Mouse (Mus musculus): ENCODE data around the gene Srpr. TPM values are rescaled to one million over a fixed set of nuclear protein-coding genes. Genes with fewer than 3 reads are reported as not detected.

Gene Srpr
- polyA plus RNA-seq, 1 experiment from 2014 or later: 91.2 TPM

DNA sequence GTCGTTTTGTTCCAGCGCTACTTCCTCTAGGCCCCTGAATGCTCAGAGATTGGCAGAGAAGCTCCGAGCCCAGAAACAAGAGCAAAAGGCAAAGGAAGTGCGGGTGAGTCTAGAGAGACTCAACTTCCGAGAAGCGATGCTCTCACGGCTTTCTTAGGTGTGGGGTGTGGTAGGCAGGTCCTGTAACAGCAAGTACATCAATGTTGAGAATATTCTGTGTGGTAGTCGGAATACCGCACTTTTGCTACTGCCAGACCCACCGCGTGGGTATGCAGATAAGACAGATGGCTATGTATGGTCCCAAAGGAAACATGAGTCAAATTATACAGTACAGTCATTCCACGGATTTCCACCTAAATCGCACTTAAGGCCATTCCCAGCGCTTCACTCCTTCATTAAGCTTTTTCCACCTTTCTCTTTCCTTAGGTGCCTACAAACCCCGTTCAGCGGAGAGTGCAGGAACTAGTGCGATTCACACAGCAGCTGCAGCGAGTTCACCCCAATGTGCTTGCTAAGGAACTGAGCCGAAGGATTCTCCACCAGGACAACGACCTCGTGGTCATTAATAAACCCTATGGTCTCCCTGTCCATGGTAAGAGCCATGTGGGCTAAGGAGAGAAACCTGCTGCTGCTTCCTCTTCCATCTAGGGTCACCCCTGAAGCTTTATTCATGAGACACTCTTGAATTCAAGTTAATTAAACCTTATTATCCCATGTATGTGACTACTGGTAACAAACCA lies 68.2 kb downstream of the Srpr start:
- 4% methylated on average over 21 of the region's 21 CpGs for WGBS
- H3K9me3 ChIP-seq: no peaks in the 10 kb centered on the region
- no peak overlapping the region for H3K27ac ChIP-seq (replicated peaks)
- no peaks in the 10 kb centered on the region for H3K27me3 ChIP-seq
- H3K4me3 ChIP-seq: peak overlapping the region; percentile 82
- peaks cover 8% of the 10 kb centered on the region for H3K36me3 ChIP-seq
- peak overlapping the region; percentile 55 for H3K9ac ChIP-seq (replicated peaks)
- peaks cover 15% of the 10 kb centered on the region for H3K4me1 ChIP-seq
- H3K4me2 ChIP-seq (replicated peaks): peak overlapping the region; percentile 65
- ATAC-seq (ENCODE audit: low FRiP score, low read depth): peak; percentile 64

DNA sequence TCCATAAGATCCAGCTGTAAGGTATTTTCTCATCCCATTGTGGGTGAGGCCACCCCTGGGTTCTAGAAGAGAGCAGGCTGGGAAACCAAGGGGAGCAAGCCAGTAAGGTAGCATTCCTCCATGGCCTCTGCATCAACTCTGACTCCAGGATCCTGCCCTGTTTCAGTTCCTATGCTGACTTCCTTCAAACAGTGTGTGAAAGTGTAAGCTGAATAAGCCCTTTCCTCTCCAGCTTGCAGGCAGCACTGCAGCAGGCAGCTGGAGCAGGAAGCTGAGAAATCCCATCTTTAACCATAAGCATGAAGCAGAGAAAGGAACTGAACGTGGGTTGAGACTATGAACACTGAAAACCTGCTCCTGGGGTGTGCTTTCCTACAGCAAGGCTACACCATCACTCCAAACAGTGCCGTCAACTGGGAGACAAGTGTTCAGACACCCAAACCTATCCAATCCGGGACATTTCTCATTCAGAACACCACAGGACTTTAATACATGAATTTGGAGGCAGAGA lies 77.9 kb downstream of the Srpr start:
- ATAC-seq (ENCODE audit: low FRiP score, low read depth): no peak
- no peak overlapping the region for H3K9ac ChIP-seq (replicated peaks)
- H3K4me2 ChIP-seq (replicated peaks): no peak overlapping the region
- no peaks in the 10 kb centered on the region for H3K9me3 ChIP-seq
- no peaks in the 10 kb centered on the region for H3K27me3 ChIP-seq
- peaks cover 46% of the 10 kb centered on the region for H3K36me3 ChIP-seq
- no peaks in the 10 kb centered on the region for H3K4me1 ChIP-seq
- no peak overlapping the region for H3K27ac ChIP-seq (replicated peaks)
- WGBS: 86% methylated on average over 3 of the region's 3 CpGs
- no peak overlapping the region for H3K4me3 ChIP-seq

DNA sequence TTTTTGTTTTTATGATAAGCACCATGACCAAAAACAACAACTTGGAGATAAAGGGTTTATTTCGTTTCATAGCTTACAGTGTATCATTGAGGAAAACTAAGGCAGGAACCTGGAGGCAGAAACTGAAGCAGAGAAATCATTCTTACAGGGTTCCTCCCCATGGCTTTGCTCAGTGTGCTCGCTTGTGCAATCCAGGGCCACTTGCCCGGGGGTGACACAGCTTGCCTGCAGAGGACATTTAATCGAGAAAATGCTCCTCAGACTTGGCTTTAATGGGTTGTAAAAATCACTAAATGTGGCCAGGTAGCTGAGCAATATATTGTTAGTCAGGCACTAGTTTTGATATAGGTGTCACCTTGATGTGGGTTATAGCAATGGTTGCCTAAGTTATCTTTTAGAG lies 78.5 kb downstream of the Srpr start:
- H3K27me3 ChIP-seq: peaks cover 4% of the 10 kb centered on the region
- H3K4me1 ChIP-seq: peaks cover 4% of the 10 kb centered on the region
- no peak overlapping the region for H3K27ac ChIP-seq (replicated peaks)
- ATAC-seq (ENCODE audit: low FRiP score, low read depth): no peak
- no peak overlapping the region for H3K4me2 ChIP-seq (replicated peaks)
- no peaks in the 10 kb centered on the region for H3K9me3 ChIP-seq
- peaks cover 41% of the 10 kb centered on the region for H3K36me3 ChIP-seq
- H3K4me3 ChIP-seq: no peak overlapping the region
- WGBS: 88% methylated on average over 4 of the region's 4 CpGs
- no peak overlapping the region for H3K9ac ChIP-seq (replicated peaks)

DNA sequence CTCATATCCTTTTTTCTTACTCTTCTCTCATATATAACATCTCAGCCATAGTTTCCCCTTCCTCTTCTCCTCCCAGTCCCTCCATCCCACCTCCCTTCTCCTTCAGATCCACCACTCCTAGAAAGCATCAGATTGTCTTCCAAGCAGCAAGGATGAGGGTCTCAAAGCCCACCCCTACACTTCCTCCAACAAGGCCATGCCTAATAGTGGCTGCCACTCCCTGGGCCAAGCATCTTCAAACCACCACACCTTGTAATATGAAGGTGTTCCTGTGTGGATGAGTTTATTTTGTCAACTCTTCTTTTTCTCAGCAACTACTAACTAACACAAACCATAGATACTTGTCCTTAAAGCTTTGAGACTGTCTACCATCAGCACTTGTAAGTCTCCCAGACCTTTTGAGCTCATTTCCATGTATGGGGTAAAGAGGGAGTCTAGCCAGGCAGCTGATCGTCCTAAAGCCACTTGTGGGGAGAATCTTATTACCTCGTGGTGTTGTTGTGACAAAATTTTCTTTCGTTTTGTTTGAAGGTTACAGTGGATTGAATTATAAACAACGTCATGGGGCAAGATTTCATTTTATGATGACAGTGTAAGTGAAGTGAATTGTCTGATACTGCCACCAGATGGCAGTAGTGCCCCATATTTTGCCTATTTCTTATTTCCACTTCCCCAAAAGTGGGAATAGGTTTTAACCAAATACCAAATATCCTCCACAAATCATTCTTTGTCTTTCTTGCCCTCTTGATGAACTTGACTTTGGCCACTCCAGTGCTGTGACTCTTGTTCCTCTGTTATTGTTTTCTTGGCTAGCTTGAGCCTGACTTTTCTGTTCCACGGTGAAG lies 82.3 kb downstream of the Srpr start:
- 19% methylated on average over 5 of the region's 5 CpGs for WGBS
- H3K4me2 ChIP-seq (replicated peaks): no peak overlapping the region
- H3K9me3 ChIP-seq: no peaks in the 10 kb centered on the region
- no peak overlapping the region for H3K4me3 ChIP-seq
- peaks cover 37% of the 10 kb centered on the region for H3K27me3 ChIP-seq
- H3K27ac ChIP-seq (replicated peaks): no peak overlapping the region
- no peak overlapping the region for H3K9ac ChIP-seq (replicated peaks)
- no peak for ATAC-seq (ENCODE audit: low FRiP score, low read depth)
- H3K36me3 ChIP-seq: 0 out of 2 replicates have a peak, but pooled peaks cover 9% of the 10 kb centered on the region
- H3K4me1 ChIP-seq: peaks cover 9% of the 10 kb centered on the region

DNA sequence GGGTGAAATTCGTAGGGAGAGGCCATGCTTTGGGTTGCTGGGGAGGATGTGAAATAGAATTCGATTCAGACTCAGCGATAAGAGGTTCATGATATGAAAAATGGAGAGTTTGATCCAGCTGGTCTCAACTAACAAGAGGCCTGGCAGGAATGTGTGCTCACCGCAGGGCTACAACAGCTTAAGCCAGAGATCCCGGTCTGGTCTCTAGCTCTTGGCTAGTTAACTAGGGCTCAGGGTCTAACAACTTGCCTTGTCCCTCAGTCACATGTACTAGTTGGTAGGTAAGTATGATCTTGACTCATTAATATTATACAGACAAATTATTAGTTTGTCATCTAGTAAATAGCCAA lies 82.9 kb downstream of the Srpr start:
- no peak for ATAC-seq (ENCODE audit: low FRiP score, low read depth)
- no peak overlapping the region for H3K4me2 ChIP-seq (replicated peaks)
- H3K9me3 ChIP-seq: no peaks in the 10 kb centered on the region
- H3K27ac ChIP-seq (replicated peaks): no peak overlapping the region
- WGBS: 63% methylated on average over 5 of the region's 5 CpGs
- H3K27me3 ChIP-seq: peaks cover 43% of the 10 kb centered on the region
- H3K36me3 ChIP-seq: 0 out of 2 replicates have a peak, but pooled peaks cover 3% of the 10 kb centered on the region
- H3K4me3 ChIP-seq: no peak overlapping the region
- no peak overlapping the region for H3K9ac ChIP-seq (replicated peaks)
- peaks cover 9% of the 10 kb centered on the region for H3K4me1 ChIP-seq

DNA sequence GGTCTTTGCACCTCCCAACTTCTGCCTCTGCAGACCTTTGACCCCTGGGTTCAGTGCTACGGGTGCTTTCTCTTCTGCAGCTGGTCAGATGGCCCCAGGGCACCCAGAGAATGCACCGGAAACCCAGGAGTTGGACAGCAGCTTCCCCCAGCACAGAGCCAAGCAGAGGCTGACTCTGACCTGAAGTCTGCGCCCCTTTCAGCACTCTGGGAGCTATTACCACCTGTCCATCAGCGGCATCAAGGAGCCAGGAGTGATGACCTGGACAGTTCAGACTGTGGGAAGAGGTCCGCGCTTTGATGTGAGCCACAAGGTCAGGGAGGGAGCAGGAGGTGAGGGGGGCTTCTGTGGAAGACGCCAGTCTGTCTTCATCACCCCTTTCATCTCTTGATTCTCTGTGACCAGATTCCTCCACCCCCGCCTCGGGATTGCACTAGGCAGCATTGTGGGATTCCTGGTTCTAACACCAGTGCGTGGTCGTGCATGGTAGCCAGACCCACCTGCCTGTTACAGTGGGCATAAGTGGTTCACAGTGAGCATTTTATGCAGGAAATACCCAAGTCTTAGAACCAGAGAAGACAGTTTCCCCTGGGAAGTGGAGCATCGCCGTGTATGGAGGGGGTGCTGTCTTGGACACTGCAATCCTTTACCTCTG lies 83.6 kb downstream of the Srpr start:
- 56% methylated on average over 13 of the region's 13 CpGs for WGBS
- H3K4me1 ChIP-seq: peaks cover 9% of the 10 kb centered on the region
- no peak overlapping the region for H3K4me3 ChIP-seq
- H3K9me3 ChIP-seq: no peaks in the 10 kb centered on the region
- H3K36me3 ChIP-seq: no peaks in the 10 kb centered on the region
- peaks cover 50% of the 10 kb centered on the region for H3K27me3 ChIP-seq
- H3K27ac ChIP-seq (replicated peaks): no peak overlapping the region
- H3K4me2 ChIP-seq (replicated peaks): no peak overlapping the region
- H3K9ac ChIP-seq (replicated peaks): peak overlapping the region; percentile 39; the same call in 1 of the 2 replicates
- ATAC-seq (ENCODE audit: low FRiP score, low read depth): no peak

DNA sequence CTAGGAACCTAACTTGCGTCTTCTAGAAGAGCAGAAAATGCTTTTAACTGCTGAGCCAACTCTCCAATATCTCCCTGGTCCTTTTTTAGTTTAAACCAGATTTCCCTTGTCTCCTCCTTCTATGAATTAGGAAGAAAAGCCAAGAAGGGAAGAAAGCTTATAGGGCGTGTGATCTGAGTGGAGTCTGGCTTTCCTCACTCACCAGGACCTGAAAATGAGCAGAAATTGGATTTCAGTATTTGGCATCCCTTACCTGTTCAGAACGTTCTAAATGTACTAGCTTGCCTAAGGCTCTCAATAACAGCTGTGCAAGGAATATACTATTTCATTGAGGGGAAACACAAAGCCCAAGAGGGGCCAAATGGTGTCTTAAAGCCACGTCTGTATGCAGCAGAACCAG lies 84.4 kb downstream of the Srpr start:
- WGBS: 80% methylated on average over 4 of the region's 4 CpGs
- no peak for ATAC-seq (ENCODE audit: low FRiP score, low read depth)
- H3K9me3 ChIP-seq: no peaks in the 10 kb centered on the region
- H3K4me1 ChIP-seq: peaks cover 9% of the 10 kb centered on the region
- peaks cover 58% of the 10 kb centered on the region for H3K27me3 ChIP-seq
- no peaks in the 10 kb centered on the region for H3K36me3 ChIP-seq
- H3K27ac ChIP-seq (replicated peaks): no peak overlapping the region
- H3K4me3 ChIP-seq: no peak overlapping the region
- H3K9ac ChIP-seq (replicated peaks): no peak overlapping the region
- H3K4me2 ChIP-seq (replicated peaks): no peak overlapping the region

DNA sequence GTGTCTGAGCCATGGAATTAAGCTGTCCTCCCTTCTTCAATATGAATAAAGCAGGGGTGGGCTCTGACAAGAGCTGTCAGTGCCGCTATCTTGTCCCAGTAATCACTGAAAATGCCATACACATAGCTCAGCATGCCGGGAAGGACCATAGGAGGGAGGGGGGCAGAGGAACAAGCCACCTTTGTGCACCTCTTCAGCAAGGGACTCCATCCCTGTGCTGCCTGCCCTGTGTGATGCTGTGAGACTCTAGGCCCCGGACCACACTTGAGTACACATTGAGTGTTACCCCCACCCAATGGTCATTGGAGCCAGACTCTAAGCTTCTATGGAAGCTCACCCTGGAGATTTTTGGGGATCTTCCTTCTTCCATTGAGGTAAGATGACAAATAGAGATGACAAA lies 86.4 kb downstream of the Srpr start:
- Histone ChIP-seq H3K27ac (replicated peaks) (no peak overlapping the region), H3K9ac (replicated peaks) (no peak overlapping the region), H3K27me3 (peaks cover 72% of the 10 kb centered on the region), H3K4me1 (peaks cover 15% of the 10 kb centered on the region), H3K4me2 (replicated peaks) (no peak overlapping the region), H3K4me3 (no peak overlapping the region), H3K36me3 (no peaks in the 10 kb centered on the region), H3K9me3 (no peaks in the 10 kb centered on the region)
- ATAC-seq (ENCODE audit: low FRiP score, low read depth): no peak
- 70% methylated on average over 3 of the region's 3 CpGs for WGBS

DNA sequence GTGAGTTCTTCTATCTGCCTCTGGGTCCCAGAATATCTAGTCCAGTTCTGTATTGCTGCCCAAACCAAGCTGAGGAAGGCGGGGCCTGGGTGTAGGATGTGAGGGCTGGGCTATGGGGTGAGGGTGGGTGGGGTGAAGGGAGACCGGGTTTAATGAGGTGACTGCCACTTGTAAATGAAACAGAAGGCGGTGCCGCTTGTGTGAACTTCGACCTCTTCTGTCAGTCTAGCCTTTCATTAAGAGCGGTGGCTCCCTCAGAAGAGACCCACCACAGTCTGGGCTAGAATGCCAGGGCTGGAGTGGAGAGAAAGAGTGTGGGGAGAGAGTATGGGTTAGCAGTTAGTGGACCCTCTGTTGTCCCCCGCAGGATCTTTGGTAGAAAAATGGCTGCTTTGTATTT lies 90.0 kb downstream of the Srpr start:
- no peak overlapping the region for H3K27ac ChIP-seq (replicated peaks)
- H3K36me3 ChIP-seq: no peaks in the 10 kb centered on the region
- no peak overlapping the region for H3K9ac ChIP-seq (replicated peaks)
- peaks cover 68% of the 10 kb centered on the region for H3K27me3 ChIP-seq
- H3K9me3 ChIP-seq: no peaks in the 10 kb centered on the region
- H3K4me3 ChIP-seq: no peak overlapping the region
- 19% methylated on average over 7 of the region's 7 CpGs for WGBS
- ATAC-seq (ENCODE audit: low FRiP score, low read depth): no peak
- H3K4me2 ChIP-seq (replicated peaks): no peak overlapping the region
- H3K4me1 ChIP-seq: peaks cover 6% of the 10 kb centered on the region

DNA sequence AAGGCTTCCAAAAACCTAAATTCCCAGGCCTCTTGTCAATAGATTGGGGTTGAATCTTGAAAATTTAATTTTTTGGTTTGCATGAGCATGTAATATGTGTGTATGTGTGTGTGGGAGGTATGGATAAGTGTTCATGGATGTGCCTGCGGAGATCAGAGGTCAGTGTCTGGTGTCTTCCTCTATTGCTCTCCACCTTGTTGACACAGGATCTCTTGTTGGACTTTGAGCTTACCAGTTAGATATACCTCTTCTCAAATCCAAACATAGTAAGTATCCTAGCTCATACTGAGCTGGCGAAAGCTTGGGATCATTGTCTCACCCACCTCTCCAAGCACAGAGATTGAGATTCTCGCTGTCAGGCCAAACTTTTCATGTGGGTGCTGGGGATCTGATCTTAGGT lies 90.4 kb downstream of the Srpr start:
- 94% methylated on average over 3 of the region's 3 CpGs for WGBS

DNA sequence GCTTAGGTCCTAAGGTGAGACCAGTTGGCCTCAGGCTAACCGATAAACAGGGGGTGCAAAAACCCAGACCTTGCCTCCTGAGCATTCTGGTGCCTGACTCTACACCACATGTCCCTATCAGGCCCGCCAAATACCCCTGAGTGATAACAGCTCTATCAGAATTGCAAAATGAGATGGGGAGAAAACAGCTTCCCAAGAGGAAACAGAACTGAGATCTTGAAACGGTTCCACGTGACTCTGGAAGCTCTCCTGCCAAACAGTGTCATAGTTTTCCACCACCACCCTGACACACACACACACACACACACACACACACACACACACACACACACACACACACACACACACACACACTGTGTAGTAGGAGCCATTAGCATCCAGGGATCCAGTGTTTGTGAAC lies 90.9 kb downstream of the Srpr start:
- ATAC-seq (ENCODE audit: low FRiP score, low read depth): no peak
- H3K27ac ChIP-seq (replicated peaks): no peak overlapping the region
- no peak overlapping the region for H3K9ac ChIP-seq (replicated peaks)
- H3K4me2 ChIP-seq (replicated peaks): no peak overlapping the region
- no peaks in the 10 kb centered on the region for H3K9me3 ChIP-seq
- peaks cover 6% of the 10 kb centered on the region for H3K4me1 ChIP-seq
- H3K27me3 ChIP-seq: peaks cover 60% of the 10 kb centered on the region
- no peak overlapping the region for H3K4me3 ChIP-seq
- 72% methylated on average over 4 of the region's 4 CpGs for WGBS
- no peaks in the 10 kb centered on the region for H3K36me3 ChIP-seq

More for the DNA sequence above, 90.4 kb downstream of the Srpr start:
- H3K36me3 ChIP-seq: no peaks in the 10 kb centered on the region
- no peak overlapping the region for H3K4me3 ChIP-seq
- H3K4me1 ChIP-seq: peaks cover 6% of the 10 kb centered on the region
- no peak overlapping the region for H3K4me2 ChIP-seq (replicated peaks)
- H3K27ac ChIP-seq (replicated peaks): no peak overlapping the region
- no peak overlapping the region for H3K9ac ChIP-seq (replicated peaks)
- no peak for ATAC-seq (ENCODE audit: low FRiP score, low read depth)
- no peaks in the 10 kb centered on the region for H3K9me3 ChIP-seq
- peaks cover 64% of the 10 kb centered on the region for H3K27me3 ChIP-seq

DNA sequence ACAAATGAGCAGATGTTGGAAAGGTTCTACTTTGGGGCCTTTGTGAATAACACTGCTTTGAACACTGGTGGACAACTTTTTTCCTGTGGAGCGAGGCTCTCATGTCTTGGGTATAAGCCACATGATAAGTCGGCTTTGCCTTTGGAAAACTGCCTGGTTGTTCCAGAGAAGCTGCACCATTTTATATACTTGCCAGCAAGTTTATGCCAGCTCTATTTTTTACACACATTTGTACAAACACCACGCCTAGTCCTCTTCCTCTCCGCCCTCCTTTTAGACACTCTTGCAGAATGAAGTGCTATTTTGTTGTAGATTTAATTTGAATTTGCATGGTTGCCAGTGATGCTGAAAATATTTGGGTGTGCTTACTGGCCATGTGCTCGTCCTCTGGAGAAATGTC lies 93.5 kb downstream of the Srpr start:
- Histone ChIP-seq H3K36me3 (no peaks in the 10 kb centered on the region), H3K4me3 (no peak overlapping the region), H3K9me3 (peaks cover 3% of the 10 kb centered on the region; the same call in 1 of the 2 replicates), H3K27ac (replicated peaks) (no peak overlapping the region), H3K27me3 (peaks cover 35% of the 10 kb centered on the region), H3K4me2 (replicated peaks) (no peak overlapping the region), H3K4me1 (peaks cover 6% of the 10 kb centered on the region), H3K9ac (replicated peaks) (no peak overlapping the region)
- 88% methylated on average over 5 of the region's 5 CpGs for WGBS
- no peak for ATAC-seq (ENCODE audit: low FRiP score, low read depth)
